Mouse (Mus musculus) lung, embryonic 14.5 days (tissue): ENCODE results near the gene Crygd. TPM values are rescaled to one million over a fixed set of nuclear protein-coding genes. Genes with fewer than 3 reads are reported as not detected.

Experiments
- ATAC-seq: fragments of 200-750 bp; cut with Nextera tagmentation; 2 replicates; pipeline ENCODE4 v1.8.0; 2017; ENCODE audit warnings: mild to moderate bottlenecking, moderate TSS enrichment, moderate library complexity; ENCODE audit not compliant: insufficient read depth
- DNase-seq: peaks from one replicate; pipeline ENCODE4 v3.0.0-alpha.2; 2015
- H3K27ac ChIP-seq: fragments of 300-500 bp; sonication (generic); 2 replicates; pipeline ENCODE4 v1.5.1; 2014; ENCODE audit warnings: low read depth, mild to moderate bottlenecking, moderate library complexity
- H3K27me3 ChIP-seq: fragments of 300-500 bp; sonication (generic); 2 replicates; pipeline ENCODE4 v1.6.1; 2014; ENCODE audit warnings: low read length, control low read depth; ENCODE audit not compliant: insufficient read depth
- H3K36me3 ChIP-seq: fragments of 300-500 bp; sonication (generic); 2 replicates; pipeline ENCODE4 v1.6.1; 2014; ENCODE audit warnings: control low read depth; ENCODE audit not compliant: insufficient read depth
- H3K4me1 ChIP-seq: fragments of 300-500 bp; sonication (generic); 2 replicates; pipeline ENCODE4 v1.6.1; 2014; ENCODE audit warnings: antibody characterized with exemption, control low read depth; ENCODE audit not compliant: insufficient read depth
- H3K4me2 ChIP-seq: fragments of 300-500 bp; sonication (generic); 2 replicates; pipeline ENCODE4 v1.6.1; 2014; ENCODE audit warnings: mild to moderate bottlenecking
- H3K4me3 ChIP-seq: fragments of 300-500 bp; sonication (generic); 2 replicates; pipeline ENCODE4 v1.5.1; 2014; ENCODE audit warnings: low read depth, low read length
- H3K9ac ChIP-seq: fragments of 300-500 bp; sonication (generic); 2 replicates; pipeline ENCODE4 v1.6.1; 2014
- H3K9me3 ChIP-seq: fragments of 300-500 bp; sonication (generic); 2 replicates; pipeline ENCODE4 v1.6.1; 2016; ENCODE audit warnings: low read depth, low read length, control low read depth
- CTCF ChIP-seq: IDR thresholded peaks from 2 replicates; pipeline ENCODE4 v1.5.1; 2016; ENCODE audit warnings: antibody characterized with exemption, low read depth
- WGBS: fragments of 180-500 bp; shearing (Covaris S2); extraction: QIAGEN DNeasy Blood & Tissue Kit; methylation state at CpG from one replicate; pipeline ENCODE4 v1.1.7; 2014; 5-methylcytosine and 5-hydroxymethylcytosine counted together
- polyA plus RNA-seq: library from polyadenylated mRNA; unstranded; fragments of >200 nt; fragmentation: Nextera tagmentation; extraction: Ambion mirVana; gene quantifications from 2 replicates; pipeline ENCODE4 v1.2.1, GENCODE M21; 2014

Crygd gene
- polyA plus RNA-seq, 1 experiment from 2014 or later, result not detected

GRCm38 (mm10) chr1:65012726-65013125 lies 50.5 kb downstream of the Crygd start:
- Histone ChIP-seq H3K27me3 (no peaks in the 10 kb centered on the region), H3K4me3 (no peak overlapping the region), H3K36me3 (no peaks in the 10 kb centered on the region), H3K27ac (no peak overlapping the region), H3K4me2 (no peak overlapping the region), H3K4me1 (no peaks in the 10 kb centered on the region), H3K9me3 (no peaks in the 10 kb centered on the region), H3K9ac (no peak overlapping the region)
- 69% methylated on average over 4 of the region's 4 CpGs for WGBS
- DNase-seq (no peak), ATAC-seq (no peak)
- TF ChIP-seq CTCF, result no peak

Other genes with a start within 250 kb of the Crygd start
- gene Plekhm3, start 106.6 kb downstream of the Crygd start, polyA plus RNA-seq, result 8.1 and 9.2 TPM in 2 replicates
- 0.17 TPM in 1 of 2 replicates, not detected in the other for gene Akr1cl, start 30.7 kb downstream of the Crygd start, polyA plus RNA-seq
- not detected in 2 replicates for gene Cryge, start 12.3 kb downstream of the Crygd start, polyA plus RNA-seq
- gene Crygc, start 10.2 kb upstream of the Crygd start, polyA plus RNA-seq, result not detected in 2 replicates
- gene Crygb, start 18.8 kb upstream of the Crygd start, polyA plus RNA-seq, result not detected in 2 replicates
- gene Cryga, start 39.9 kb upstream of the Crygd start, polyA plus RNA-seq, result not detected in 2 replicates
- gene Gm28845, start 56.1 kb upstream of the Crygd start, polyA plus RNA-seq, result not detected in 2 replicates
- 0.14 TPM in 1 of 2 replicates, not detected in the other for gene D630023F18Rik, start 59.8 kb upstream of the Crygd start, polyA plus RNA-seq
- gene Idh1, start 123.0 kb upstream of the Crygd start, polyA plus RNA-seq, result 113 and 114 TPM in 2 replicates
- 14.4 and 15.5 TPM in 2 replicates for gene Pikfyve, start 123.2 kb upstream of the Crygd start, polyA plus RNA-seq
- 0.07 TPM in 1 of 2 replicates, not detected in the other for gene Pth2r, start 218.6 kb upstream of the Crygd start, polyA plus RNA-seq